In the genomic region with DNA sequence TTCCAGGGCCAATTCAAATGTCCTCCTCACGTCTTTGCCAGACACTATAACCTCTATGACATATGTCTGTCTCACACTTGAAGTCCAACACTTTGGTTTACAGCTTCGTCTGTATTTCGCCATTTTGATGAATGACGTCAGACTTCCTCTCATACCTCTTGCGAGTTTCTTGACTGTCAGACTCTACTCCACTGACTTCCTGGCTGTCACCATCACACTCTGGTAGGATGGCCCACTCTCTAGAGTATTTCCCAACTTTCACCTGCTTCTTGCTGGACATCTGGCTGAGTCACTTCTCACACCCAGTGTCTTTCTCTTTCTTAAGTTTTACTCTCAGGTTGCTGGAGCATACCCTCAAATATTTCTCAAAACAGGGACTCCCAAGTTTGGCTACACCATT, we compare ENCODE assay signal across 22 mouse cellular contexts.
DNase-seq lines count a peak whose midpoint lies in the region; ATAC-seq and TF ChIP-seq lines count a peak whose summit lies in the region.
"Had no signal": no experiment of that assay in that cellular context is flagged by ENCODE, and none has a peak within 500 bp of the region (broad histone marks: within the 10 kb centered on the region; RNA-seq: fewer than 3 reads in every experiment).

No protein-coding gene starts in this region.

- no peak overlapping the region for H3K4me3 ChIP-seq in bone marrow, adult 2 months (replicated peaks; ENCODE audit: control insufficient read depth, low read depth, low read length)
- H3K4me3 ChIP-seq: embryonic facial prominence, embryonic 10.5 days; embryonic facial prominence, embryonic 12.5 days; forebrain, embryonic 10.5 days; forebrain, embryonic 12.5 days had no signal

- peak; percentile 85 for ATAC-seq in granulocyte monocyte progenitor cell, adult 5-6 weeks (replicated peaks; ENCODE audit: poor library complexity, severe bottlenecking)
- ATAC-seq in megakaryocyte progenitor cell, adult 5-6 weeks (replicated peaks; ENCODE audit: poor library complexity): peak; percentile 70
- ATAC-seq: forebrain, embryonic 14.5 days; forebrain, embryonic 16.5 days had no signal

- WGBS in bone marrow, adult 2 months: 41% methylated on average over 5 of the region's 5 CpGs

- TF ChIP-seq POLR2A in bone marrow, adult 2 months (IDR thresholded peaks at IDR 0.05; ENCODE audit: borderline replicate concordance, control insufficient read depth, low read depth, low read length): no peak

- peak overlapping the region; percentile 56 for H3K27ac ChIP-seq in bone marrow, adult 2 months (ENCODE audit: control insufficient read depth, insufficient read depth, low read depth, low read length, poor library complexity)
- H3K27ac ChIP-seq: embryonic facial prominence, embryonic 10.5 days; embryonic facial prominence, embryonic 12.5 days; forebrain, embryonic 10.5 days; forebrain, embryonic 12.5 days had no signal

- no peak for TF ChIP-seq CTCF in bone marrow, adult 2 months (IDR thresholded peaks at IDR 0.05; ENCODE audit: control insufficient read depth, insufficient read depth, low read length)

- peaks cover 5% of the 10 kb centered on the region for H3K4me1 ChIP-seq in bone marrow, adult 2 months (ENCODE audit: control insufficient read depth, insufficient read depth, low read length)
- H3K4me1 ChIP-seq: embryonic facial prominence, embryonic 10.5 days; embryonic facial prominence, embryonic 12.5 days; forebrain, embryonic 10.5 days; forebrain, embryonic 12.5 days had no signal

- DNase-seq in 416B (ENCODE audit: low read depth) (peak; percentile 73), adipocyte (ENCODE audit: low spot score) (no peak)
- DNase-seq in right cerebral cortex, postnatal 4 days: no peak
- DNase-seq in cerebellum, postnatal 25 days: no peak
- DNase-seq in B cell, adult 2 months: no peak
- DNase-seq: adrenal gland, adult 8-10 months; adrenal gland, postnatal 14 days; adrenal gland, postnatal 36 days; cerebellum, adult 11 months; cerebellum, adult 18-20 months; cerebellum, adult 8-10 months; cerebellum, adult 9-11 months; cerebellum, postnatal 14 days had no signal
